ENCODE assay signal across 18 mouse cellular contexts in the genomic region with DNA sequence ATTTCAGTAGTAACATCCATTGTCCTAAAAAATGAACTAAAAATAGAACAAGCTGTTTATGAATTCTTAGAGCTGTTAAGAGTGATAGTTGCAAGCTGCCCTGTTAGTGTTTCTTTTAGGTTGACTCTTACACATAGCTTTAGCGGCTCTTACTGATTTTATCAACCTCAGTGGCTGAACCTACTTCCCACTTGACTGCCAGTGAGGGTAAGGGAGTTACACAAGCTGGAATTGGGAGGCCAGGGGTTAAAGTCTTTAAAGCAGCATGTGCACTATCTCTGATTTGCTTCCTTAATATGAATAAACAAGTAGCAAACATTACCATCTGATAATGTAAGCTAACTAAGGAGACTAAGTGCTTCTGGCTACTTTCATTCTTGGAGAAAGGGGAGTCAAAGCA.
"Had no signal": no experiment of that assay in that cellular context is flagged by ENCODE, and none has a peak within 500 bp of the region (broad histone marks: within the 10 kb centered on the region; RNA-seq: fewer than 3 reads in every experiment).

No protein-coding gene starts in this region.

- DNase-seq: kidney, adult 18-20 months; kidney, postnatal 25 days; layer of hippocampus, postnatal 36 days; lung, postnatal 4 days; retina, postnatal 1 day; thymus, adult 2 months; thymus, postnatal 14 days; thymus, postnatal 4 days had no signal

- H3K27me3 ChIP-seq: intestine, embryonic 15.5 days; megakaryocyte, embryonic 14.5 days; midbrain, embryonic 13.5 days; neural tube, embryonic 13.5 days had no signal

- H3K4me1 ChIP-seq: intestine, embryonic 15.5 days; midbrain, embryonic 10.5 days; midbrain, embryonic 13.5 days; neural tube, embryonic 13.5 days had no signal

- H3K4me2 ChIP-seq: intestine, embryonic 15.5 days; midbrain, embryonic 13.5 days; neural tube, embryonic 13.5 days had no signal

- H3K27ac ChIP-seq: intestine, embryonic 15.5 days; left cerebral cortex, adult 2 months; liver, embryonic 14.5 days; midbrain, embryonic 10.5 days; midbrain, embryonic 13.5 days; neural tube, embryonic 13.5 days; stomach, postnatal 0 days had no signal

- H3K4me3 ChIP-seq: intestine, embryonic 15.5 days; left cerebral cortex, adult 2 months; megakaryocyte, embryonic 14.5 days; midbrain, embryonic 10.5 days; midbrain, embryonic 13.5 days; myocyte; neural tube, embryonic 13.5 days had no signal

- ATAC-seq: intestine, embryonic 15.5 days; midbrain, embryonic 13.5 days; midbrain, embryonic 16.5 days had no signal

- H3K9ac ChIP-seq: intestine, embryonic 15.5 days; liver, embryonic 14.5 days; midbrain, embryonic 13.5 days; neural tube, embryonic 13.5 days had no signal

- H3K9me3 ChIP-seq: intestine, embryonic 15.5 days; megakaryocyte, embryonic 14.5 days; midbrain, embryonic 10.5 days; midbrain, embryonic 13.5 days; neural tube, embryonic 13.5 days had no signal
